Mouse (Mus musculus) brain, embryonic 14.5 days (tissue): ENCODE data around the gene Gm28635.

ENCODE experiments used
- CTCF ChIP-seq: fragments of 200-500 bp; IDR thresholded peaks from 2 replicates; pipeline ENCODE4 v1.5.1; 2012; ENCODE audit warnings: inconsistent platforms, mild to moderate bottlenecking, moderate library complexity, borderline replicate concordance; ENCODE audit not compliant: insufficient read depth, insufficient read length; ENCODE audit errors: extremely low read depth
- POLR2A ChIP-seq: fragments of 200-500 bp; IDR thresholded peaks from 2 replicates; pipeline ENCODE4 v1.6.1; 2012; ENCODE audit warnings: mild to moderate bottlenecking, inconsistent platforms, borderline replicate concordance; ENCODE audit not compliant: poor library complexity, insufficient read depth, insufficient read length, severe bottlenecking; ENCODE audit errors: extremely low read depth

DNA sequence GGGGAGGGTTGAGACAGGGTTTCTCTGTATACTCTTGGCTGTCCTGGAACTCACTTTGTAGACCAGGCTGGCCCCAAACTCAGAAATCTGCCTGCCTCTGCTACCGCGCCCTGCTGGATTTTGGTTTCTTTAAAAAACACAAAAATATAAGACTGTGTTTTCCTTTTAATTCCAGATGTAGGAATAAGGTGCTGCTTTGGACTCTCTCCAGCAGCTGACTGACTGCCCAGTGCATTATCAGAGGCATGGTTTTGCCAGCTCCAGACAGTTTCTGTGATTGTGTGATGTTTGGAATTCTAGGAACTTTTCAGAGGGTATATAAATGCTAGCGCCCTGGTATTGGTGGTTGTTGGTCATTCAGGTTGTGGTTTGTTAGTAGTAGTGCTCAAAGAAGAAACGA, 39.5 kb upstream of the Gm28635 start:
- TF ChIP-seq CTCF (no peak), POLR2A (no peak)
